Mouse (Mus musculus): ENCODE data around the gene Fzd1.

Fzd1 gene

GRCm38 (mm10) chr5:4753161-4753560 is 4.7 kb downstream of the Fzd1 start:
- DNase-seq (ENCODE audit: low spot score in 2 of 2): no peak

DNA sequence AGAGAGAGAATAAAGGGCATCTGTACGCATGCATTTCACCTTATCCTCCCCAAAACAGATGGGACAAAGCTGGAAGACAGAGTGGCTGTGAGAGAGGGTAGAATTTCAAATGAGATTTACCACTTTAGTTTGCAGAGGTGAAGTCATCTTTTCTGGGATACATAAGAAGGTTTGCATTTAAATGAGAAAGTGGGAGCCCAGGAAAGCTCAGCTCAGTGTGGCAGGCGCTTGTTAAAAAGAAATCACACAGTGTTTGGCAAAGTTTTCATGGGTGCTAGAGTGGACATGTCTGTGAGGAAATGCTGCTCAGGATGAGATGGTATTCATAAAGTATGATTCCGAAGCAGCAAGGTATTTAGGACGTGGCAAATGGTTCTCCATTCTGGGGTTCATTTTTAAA is 15.1 kb downstream of the Fzd1 start:
- no peak for DNase-seq (ENCODE audit: low spot score in 2 of 2)

- DNase-seq (ENCODE audit: low spot score in 2 of 2): no peak
Observed at GRCm38 (mm10) chr5:4737013-4737412, 20.8 kb downstream of the Fzd1 start.

DNA sequence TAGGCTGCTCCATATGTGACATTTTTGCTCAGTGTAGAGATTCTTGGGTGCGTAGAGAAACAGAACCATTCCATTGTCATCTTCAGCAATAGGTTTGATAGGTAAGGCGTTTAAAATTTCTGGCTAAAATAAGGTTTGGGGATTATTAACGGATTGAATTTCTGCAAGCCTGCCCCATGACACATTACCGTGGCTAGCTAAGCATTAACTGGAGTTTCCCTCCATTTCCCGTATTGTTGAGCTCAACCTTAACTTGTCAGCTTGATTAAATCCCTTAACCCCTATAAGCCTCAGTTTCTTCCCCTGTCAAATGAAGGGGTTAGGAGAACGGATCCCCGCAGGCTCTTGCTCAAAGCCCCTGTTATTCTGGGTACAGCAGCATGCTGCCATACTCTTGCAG is 22.4 kb downstream of the Fzd1 start:
- DNase-seq (ENCODE audit: low spot score in 2 of 2): no peak

DNA sequence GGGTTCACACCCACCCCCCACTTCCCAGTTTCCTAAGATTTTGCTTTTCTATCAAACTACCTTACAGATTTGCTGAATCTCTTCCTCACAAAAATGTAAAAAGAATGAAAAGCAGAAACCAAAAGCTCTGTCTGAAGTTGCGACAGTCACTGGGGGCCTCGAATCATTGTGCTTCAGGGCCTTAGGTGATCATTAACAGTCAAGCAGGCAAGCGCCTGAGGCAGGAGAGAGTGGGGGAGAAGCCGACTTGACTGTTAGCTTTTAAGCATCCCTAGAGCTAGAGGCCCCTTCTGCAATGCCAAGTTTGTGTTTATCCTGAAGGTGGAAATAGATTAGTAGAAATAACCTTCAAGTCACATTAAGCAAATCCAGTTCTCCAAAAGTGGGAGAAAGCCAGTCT is 24.6 kb downstream of the Fzd1 start:
- no peak for DNase-seq (ENCODE audit: low spot score in 2 of 2)

GRCm38 (mm10) chr5:4732241-4733229 is 25.3 kb downstream of the Fzd1 start:
- no peak for DNase-seq (ENCODE audit: low spot score in 2 of 2)

DNA sequence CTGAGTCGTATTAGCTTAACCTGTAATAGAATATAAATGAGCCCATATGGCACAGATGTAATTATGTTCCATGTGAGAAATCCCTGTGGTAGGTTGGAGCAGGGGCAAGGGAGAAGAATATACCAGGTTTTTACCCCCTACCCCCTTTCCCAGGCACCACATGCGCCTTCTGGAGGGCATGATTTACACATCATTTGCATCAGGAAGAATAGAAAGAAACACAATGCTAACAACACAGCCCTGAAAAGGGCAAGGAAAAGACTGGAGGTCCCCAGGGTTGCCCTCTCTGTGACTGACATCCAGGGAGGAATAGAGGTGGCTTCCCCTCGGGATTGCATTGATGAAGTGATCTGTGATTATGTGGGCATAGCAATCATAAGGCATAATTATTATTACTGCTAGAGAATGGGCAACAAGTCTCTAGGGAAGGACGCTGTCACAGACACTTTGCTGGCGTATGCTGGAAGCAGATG is 26.1 kb downstream of the Fzd1 start:
- no peak for DNase-seq (ENCODE audit: low spot score in 2 of 2)

DNA sequence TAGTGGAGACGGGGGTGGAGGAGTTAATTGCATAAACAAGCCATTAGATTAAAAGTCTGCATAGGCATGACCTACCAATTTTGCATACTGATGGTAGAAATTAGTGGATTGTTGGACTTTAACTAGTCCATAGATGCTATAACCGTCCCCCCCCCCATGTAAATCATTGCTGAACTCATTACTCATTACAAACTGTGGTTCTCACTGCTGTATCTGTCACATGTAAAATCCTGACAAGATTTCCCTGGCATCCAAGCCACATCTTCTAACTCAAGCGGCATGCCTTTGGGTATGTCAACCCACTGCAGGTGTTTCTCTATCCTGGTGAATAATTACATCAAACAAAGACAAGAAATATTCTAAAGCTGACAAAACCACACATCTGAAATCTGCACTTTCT is 26.8 kb downstream of the Fzd1 start:
- DNase-seq (ENCODE audit: low spot score in 2 of 2): no peak

All from frontal cortex, postnatal 14 days (tissue).